Mouse (Mus musculus): ENCODE data around the gene Atr.

- TF ChIP-seq POLR2A (IDR thresholded peaks at IDR 0.05; ENCODE audit: low read depth, low read length) = no peak
- no peak for TF ChIP-seq CTCF (conservative IDR thresholded peaks at IDR 0.05; ENCODE audit: insufficient read depth, insufficient read length, low read depth, low read length)
Measured at GRCm38 (mm10) chr9:95835741-95836140, 21.7 kb upstream of the Atr start.
